Mouse (Mus musculus): ENCODE measurements at regions not wholly inside any gene's neighbourhood (a gene's known extent, or its start where the extent isn't known, plus 50 kb on each side); places are given as distances from the start of the nearest gene placed in this dataset.

DNA sequence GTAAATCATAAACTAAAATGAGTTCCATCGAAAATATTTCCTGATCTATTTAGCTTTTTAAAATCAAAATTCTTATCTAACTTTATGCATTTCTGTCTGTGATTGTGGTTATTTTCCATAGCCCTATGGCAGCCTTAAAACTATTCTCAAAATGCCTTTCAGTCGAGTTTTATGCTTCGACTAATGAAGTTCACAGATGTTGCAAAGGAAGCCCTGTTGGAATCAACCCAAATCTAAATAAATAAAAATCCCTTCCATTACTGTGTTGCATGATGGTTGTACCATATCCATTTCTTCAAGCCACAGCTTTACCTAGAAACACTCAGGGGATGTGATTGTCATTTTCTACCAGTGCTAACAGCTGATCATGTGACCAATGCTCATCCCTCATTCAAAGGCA is 585.6 kb upstream of the N6amt1 start:
- no peak for DNase-seq

DNA sequence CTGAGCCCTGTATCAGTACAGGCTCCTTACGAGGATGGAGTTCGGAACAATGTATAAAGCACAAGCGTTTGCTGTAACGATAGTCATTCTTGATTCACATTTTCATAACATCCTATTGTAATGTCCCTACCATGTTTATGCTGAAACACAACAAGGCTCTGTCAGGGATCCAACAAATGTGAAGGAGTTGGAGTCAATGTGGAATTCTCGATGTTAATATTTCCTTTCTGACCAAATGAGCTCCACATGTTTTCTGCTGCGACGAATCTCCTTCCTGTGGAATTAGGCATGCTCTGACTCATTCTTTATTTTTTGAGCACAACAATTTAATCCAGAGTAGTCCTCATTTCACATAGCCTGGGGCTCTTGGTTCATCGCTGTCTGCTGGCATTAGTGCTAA is 588.0 kb upstream of the N6amt1 start:
- DNase-seq: no peak

DNA sequence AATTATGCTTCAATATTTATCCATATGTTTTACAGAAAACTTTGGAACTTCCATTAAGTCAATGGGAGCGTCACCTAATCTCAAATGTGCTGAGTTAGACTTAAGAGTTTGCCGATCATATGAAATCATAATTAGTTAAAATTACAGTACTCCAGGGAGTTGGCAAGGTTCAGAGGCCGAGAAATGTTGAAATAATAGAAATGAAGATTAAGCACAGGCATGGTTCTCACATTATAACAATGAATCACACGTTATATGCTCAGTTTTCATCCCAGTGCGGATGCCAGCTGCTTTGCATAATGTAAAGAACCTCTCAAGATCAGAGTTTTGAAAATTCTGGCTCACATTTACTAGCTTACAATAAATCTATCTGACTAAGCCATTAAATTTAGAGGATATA is 612.7 kb upstream of the N6amt1 start:
- DNase-seq: no peak

DNA sequence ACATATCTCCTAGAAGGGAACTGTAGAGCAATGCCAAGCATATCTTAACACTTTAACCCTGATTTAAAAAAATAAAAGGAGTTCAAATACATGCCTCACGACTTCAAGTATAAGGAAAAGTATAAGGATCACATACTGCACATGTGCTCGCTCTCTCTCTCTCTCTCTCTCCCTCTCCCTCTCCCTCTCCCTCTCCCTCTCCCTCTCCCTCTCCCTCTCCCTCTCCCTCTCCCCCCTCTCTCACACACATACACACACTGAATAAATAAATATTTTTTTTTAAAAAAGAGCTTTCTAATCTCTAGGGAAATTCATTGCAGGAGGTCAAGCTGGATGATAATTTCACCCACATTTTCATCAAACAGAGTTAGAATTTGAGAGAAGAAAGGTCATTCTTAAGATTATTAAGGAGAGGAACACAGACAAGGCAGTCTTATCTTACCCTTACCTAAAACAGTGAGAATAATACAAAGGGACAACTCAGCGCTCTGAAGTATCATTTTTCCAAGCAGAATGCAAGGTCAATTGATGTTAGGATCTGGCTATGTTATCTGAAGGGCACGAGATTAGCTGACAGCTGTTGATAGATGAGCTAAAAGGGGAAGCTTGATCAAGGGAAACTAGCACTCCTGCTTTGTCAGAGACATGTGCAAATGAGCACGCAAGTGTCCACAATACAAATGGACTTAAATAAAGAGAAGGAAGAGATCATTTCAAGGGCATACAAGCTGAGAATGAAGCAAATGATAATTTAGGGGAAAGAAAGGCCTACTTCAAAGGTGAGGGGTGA is 634.8 kb upstream of the N6amt1 start:
- no peak for DNase-seq

DNA sequence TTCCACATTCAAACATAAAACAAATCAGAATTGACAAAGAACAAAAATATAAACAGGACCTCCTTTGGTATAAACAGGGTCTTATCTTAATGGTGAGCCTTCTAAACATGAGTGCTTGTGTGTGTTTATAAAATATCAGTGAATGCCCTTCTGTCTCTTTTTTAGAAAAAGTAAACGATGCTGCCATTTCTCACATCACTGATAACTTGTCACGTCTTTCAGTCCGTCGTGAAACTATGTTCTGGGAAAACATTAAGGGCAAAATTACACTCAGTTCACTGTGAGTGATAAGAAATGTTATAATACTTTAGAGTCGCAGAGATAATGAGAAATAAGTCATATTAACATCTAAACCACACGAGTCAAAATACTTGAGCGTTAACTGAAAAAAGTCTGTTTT is 635.6 kb upstream of the N6amt1 start:
- DNase-seq: no peak

DNA sequence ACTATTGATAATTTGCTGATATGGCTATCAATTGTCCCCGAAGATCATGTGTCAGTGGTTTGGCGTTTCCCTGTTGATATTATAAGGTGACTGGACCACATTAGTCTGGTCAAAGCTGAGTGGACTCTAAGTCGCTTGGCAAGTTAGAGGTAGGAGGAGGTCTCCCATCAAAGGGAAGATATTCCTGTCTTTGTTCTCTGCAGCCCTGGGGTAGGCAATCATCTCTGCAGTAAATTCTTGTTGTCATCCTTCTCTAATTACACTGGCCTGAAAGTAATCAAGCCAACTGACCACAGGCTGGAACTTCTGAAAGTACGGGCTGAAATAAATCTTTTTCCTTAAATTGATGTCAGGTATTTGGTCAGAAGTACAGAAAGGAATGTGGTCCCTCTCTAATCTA is 652.3 kb upstream of the N6amt1 start:
- no peak for DNase-seq

DNA sequence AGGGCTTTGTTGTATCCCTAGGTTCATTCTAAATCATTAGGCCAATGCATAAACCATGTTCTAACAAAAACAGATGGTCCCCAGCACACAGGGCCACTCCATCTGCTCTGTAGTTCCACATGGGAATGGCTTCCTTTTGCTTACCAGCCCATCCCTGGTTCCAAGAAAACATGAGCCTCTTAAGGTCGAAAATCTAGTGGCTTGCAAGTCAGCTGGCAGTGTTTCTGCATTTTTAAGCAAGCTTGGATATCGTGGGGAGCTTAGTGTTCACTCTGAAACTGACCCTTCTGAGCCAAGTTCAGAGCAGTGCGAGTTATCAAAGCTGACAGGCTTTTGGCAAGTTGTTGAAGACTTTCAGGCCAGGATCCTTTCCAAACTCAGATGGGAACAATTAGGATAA is 659.5 kb upstream of the N6amt1 start:
- peak; percentile 95 for DNase-seq

DNA sequence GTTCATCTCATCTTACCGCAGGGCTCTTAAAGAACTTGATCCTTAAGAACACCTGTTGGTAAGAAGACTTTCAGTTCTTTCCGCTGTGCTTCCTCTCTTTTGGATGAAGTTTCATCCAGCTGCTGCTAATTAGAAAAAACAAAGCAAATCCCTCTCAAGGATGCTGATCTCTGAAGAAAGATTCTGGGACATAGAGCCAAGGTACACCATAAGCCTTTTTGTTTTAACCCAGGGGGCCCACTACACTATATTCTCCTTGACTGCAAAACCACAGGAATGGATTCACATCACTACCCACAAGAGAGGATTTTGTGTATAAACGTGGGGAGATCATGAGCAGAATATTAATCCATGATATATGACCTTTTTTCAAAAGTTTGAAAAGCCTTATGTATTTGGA is 694.8 kb upstream of the N6amt1 start:
- DNase-seq: no peak

DNA sequence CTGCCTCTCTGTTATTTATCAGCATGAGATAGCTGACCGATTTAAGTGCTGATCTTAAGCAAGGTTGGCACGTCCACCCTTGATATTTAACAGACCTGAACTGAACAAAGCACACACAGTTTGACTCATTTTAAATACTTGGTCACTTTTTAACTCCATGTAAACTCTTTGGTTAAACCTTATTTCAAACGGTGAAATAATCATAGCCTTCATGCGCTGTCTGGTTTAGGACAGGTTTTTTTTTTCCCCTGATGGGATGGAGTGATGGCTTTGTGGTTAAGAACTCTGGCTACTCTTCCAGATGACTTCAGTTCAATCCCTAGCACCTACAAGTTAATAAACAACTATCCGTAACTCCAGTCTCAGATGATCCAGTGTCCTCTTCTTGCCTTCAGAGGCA is 706.7 kb upstream of the N6amt1 start:
- no peak for DNase-seq

DNA sequence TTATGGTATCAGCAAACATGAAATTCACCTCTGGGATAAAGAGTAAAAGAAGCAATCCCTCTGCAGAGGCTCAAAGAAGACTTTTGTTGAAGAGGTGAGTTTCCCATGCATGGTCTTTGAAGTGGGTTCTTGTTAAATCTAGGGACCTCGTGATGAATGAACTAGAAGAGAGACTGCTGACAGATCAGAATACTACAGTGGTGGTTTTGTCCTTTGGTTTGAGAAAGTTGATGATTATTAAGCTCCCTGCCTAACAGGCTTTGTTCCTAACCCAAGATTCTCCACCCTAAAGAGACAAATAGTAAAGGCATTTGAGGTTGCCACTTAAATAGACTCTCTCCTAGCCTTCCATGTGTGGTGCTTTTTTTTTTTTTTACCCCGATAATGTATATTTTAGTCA is 707.2 kb upstream of the N6amt1 start:
- DNase-seq: no peak

DNA sequence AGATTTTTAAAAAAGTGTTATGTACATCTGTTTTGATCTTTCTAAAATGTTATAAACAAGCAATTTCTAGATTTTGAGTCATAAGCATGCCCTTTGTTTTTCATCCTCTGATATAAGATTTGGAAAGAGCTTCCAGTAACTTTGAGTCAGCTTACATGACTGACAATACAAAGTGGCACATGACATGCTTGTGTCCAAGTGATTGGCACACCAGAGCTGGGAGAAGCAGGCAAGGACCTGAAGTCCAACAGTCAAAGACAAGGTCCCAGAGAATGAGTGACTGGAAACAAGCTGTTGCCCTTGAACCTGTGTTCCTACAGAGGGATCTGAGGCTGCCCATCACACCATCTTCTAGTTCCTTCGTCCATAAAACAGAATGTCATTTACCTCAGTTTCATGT is 708.5 kb upstream of the N6amt1 start:
- no peak for DNase-seq

DNA sequence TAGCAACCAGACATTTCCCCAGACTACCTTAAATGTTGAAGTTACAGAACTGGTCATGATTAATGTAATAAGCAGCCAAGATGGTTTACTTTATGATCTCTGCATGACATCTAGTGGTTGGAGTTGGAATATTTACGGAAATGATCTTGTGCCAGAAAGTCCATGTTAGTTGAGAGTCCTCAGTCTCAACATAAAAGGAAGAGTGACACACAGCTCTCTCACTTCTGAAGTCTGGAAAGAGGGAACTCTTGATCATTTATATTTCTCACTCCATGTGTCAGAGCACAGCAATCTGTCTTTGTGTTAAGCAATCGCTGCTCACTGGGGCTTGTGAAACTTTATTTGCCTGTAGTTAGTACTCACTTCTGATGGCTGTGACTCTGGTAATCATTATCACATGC is 709.1 kb upstream of the N6amt1 start:
- DNase-seq: peak; percentile 78

DNA sequence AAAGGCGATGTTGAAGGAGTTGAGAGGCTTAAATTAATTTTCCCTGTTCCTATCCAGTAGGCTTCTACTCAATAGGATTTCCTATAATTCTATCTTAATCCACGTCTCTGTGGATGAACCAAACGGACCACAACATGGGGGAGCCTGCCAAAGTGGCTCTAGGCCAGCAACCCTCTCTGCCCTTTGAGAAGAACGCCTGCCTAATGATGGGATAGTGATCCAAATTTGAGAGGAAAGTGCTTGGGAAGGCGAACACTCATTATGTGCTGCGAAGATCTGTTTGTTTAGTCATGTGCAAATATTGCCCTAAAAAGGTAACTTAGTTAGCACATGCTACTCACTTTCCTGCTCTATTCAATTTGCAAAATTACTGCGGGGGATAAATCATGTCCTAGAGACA is 702.5 kb upstream of the Adamts5 start:
- peak; percentile 2 for DNase-seq

DNA sequence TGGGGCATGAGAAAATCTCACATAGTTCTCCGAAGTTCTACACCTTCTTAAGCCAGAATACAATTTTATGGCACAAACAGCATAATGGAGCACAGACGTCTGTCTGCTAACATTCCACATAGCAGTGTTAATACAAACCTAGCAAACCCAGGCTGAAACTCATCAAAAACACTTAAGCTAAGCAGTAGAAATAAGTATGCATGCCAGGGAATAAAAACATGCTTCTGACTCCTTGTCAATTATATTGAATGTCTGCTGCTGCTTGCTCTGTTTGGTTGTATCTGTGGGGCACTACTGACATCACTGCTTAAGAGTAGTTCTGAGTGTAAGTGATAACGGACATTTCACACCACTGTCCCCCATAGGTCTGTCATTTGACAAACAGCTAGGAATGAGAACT is 693.4 kb upstream of the Adamts5 start:
- DNase-seq: no peak

DNA sequence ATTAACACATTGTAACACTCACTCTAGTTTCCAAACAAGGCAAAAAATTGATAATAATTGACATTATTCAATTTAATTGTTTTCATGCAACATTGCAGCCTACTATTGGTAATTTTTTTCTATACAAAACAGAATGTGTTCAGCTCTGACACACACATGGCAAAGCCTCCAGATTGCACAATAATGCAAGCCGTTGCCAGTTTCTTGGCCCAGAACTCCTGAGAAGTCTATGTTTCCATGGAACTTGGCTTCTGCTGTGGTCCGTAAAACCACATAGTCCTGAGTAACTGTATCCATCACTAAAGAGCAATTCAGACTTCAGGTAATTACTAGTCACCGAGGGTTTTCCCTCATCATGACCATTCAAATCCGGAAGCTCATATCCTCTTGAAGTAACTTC is 684.4 kb upstream of the Adamts5 start:
- DNase-seq: no peak

DNA sequence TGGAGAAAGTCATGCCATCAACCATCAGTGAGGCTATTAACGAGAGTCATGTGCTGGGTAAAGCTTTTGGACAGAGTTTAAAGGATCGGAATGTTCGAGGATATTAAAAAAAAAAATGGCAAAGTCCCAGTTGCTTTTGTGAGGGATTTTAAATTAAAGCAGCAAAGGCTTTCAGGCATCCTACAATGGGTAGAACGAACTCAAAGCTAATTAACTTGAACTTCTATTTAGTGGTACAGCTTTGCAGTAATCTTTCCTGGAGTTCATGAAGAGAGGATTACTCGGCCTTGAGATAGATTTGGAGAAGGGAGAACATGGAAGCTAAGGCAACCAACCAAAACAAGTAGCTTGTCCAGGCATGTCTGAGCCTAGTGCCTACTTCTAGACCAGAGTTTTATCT is 676.7 kb upstream of the Adamts5 start:
- DNase-seq: no peak

DNA sequence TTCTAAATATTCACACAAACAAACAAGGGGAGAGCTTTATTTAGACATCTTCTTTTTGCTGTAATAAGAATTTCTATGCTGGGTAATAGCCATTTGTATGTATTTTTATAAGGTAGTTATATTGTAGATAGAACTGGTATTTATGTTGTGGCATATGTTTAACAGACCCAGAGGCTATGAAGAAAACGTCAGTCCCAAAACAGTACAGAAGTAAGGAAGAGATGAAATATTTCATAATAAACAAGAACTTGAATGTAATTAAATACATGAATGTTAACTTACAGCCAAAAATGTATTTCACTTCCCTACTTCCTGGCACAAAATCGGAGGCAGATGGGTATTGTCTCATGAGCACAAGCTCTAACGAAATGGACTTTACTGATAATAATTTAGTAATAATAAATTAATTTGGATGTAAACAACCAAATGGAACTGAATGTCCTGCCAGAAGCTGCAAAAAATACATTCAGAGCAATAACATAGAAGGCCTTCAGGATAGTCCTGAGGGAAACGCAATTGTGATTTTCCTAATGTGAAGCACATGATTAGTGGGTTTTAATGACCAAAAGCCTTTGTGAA is 645.9 kb upstream of the Adamts5 start:
- peak; percentile 34 for DNase-seq

DNA sequence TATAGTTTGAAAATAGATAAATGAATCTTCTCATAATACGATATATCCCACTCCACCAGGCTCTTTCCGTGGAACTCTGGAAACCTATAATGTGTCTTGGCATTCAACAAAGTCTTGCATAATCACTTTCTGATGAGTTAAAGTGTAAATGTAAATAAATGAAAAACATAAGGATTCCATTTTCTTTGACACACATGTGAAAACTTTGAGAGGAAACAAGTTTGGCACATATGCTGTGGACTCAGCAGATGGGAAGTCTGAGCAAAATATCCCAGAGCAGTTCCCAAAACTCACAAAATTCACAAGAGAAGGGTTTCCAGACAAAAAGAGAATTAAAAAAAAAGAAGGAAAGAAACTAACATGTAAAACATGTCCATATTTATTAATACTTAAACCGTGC is 645.3 kb upstream of the Adamts5 start:
- DNase-seq: no peak

DNA sequence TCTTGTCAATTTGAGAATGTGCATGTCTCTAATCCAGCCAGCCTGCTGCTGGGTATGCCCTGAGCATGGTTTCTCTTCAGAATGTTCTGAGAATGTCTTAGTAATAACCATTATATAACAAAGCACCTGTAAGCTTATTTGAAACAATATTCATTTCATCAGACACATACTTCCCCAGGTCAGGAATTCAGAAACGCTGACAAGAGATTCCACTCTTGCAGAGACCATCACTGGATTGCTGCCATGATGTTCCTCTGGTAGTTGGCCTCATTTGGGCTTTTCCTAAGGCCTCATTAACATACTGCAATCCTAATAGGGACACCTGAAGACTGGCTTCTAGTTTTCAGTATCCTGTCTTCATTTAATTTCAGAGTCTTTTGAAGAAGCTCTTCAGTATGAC is 642.5 kb upstream of the Adamts5 start:
- no peak for DNase-seq

DNA sequence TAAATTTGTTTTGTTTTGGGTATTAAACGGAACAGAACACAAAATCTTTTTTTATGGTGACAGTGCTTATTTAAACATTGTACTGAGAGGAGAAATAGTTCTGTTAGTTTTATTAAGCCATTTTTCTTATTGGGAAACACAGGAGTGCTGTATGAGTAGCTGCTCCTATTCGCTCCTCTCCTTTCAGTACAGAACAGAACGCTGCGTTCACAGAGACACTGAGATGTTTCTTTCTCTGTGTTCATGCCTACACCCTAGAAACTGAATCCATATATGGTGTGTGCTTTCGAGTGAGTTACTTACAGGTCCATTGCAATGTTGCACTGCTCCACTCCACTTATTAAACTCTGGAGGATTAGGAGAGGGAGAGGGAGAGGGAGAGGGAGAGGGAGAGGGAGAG is 634.9 kb upstream of the Adamts5 start:
- DNase-seq: no peak

DNA sequence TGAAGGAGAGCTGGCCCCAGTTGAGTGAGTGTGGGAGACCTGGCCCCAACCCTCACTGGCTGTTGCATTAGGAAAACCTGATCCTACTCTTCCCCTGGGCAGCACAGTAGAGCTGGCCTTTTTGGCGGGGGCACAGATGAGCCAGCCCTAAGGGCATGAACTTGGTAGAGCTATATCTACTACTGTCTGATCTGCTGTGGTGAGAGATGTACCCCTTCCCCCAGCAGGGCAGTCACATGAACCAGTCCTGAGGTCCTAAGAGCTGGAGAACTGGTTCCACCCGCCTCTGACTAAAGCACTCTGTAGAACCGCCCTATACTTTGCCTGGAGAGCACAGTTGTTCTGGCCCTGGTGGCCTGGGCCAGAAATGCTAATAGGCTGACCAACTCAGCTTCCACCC is 622.5 kb upstream of the Adamts5 start:
- no peak for DNase-seq

DNA sequence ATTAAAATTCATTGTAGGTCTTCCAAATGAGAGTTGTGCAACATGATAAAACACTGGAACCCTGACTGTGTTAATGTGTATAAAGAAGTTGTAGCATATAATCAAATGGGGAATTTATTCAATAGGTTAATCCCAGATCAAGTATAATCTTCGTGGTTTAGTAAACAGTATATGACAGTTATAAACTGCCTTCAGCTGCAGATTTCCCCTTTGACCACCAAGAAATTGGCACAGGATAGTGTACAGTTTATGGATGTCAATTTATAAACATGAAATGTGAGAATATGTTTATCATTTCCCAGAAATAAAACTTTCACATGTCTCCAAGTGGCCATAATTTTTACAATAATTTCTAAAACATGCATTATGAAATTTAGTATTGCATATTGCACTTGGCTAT is 615.3 kb upstream of the Adamts5 start:
- DNase-seq: no peak

DNA sequence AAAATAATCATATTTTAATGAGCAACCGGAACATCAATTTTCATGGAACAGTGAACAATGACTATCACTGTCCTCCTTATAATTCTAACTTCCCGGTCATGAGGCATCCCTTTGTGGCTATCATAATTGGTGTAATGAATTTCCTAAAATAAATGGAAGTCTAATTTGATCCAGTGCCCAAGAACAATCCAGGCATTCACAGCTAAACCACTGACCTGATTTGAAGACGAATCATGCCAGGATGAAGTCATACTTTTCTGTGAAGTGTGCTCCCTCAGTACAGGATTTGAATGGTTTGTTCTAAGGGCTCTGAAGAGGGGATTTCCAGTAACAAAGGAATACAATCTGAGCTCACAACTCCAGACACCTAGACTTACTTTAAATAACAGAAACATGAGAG is 614.5 kb upstream of the Adamts5 start:
- peak; percentile 46 for DNase-seq

DNA sequence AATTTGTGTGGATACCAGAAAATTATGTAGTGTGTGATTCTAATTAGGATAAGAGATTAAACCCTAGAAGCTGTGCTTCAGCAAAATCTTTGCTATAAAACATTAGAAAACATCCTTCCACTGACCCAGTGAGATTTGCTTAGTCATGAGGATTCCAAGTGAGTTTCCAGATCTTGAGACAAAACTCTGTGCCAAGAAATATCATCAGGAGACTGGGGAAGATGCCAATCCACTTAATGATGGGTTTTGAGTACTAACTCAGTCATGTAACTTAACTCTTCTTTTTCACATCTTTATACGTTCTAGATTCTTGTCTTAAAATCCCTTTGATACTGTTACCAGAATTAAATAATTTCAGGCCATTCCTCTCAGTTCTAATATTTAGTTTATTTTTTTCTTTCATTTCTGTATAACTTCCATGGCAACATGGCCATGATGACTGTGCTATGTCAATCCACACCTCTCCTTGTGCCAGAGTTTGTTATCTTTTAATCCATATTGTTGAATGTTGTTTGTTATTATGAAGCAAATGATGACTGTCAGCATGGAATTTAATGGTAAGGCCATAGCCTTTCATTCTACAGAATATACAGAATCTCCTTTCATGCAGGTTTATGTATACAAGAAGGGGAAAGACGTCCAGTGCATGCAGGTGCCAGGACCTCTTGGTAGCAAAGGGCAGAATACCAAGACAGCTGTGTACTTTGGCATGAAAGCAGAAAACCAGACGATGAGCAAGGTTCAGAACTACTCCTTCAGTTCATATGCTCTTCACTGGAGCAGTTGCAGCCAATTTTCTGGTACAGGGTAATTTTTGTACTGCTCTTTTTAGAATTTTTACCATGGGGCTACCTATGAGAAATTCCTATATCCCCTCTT is 599.7 kb upstream of the Adamts5 start:
- DNase-seq: no peak

Measured in cerebellum, adult 9-10 months (tissue).